Mouse (Mus musculus): ENCODE data around the gene Nme3. TPM values are rescaled to one million over a fixed set of nuclear protein-coding genes. Genes with fewer than 3 reads are reported as not detected.
A peak's percentile ranks its signal among the peaks of the same experiment; 100 is the strongest.

The Nme3 gene
- polyA plus RNA-seq, 1 experiment from 2014 or later = 74.7 TPM

GRCm38 (mm10) chr17:24886932-24887271 is 9.4 kb upstream of the Nme3 start:
- Histone ChIP-seq H3K27me3 (ENCODE audit: control insufficient read depth, insufficient read depth, low read depth, low read length) (no peaks in the 10 kb centered on the region), H3K27ac (ENCODE audit: low read length) (peak overlapping the region; percentile 43; the same call in 1 of the 2 replicates), H3K4me2 (ENCODE audit: low read depth, low read length) (peak overlapping the region; percentile 67), H3K9me3 (ENCODE audit: control insufficient read depth, low read length) (no peaks in the 10 kb centered on the region), H3K4me3 (ENCODE audit: low read length) (peak overlapping the region; percentile 90), H3K4me1 (replicated peaks; ENCODE audit: control insufficient read depth, insufficient read depth, low read length) (peaks cover 17% of the 10 kb centered on the region), H3K36me3 (ENCODE audit: control insufficient read depth, insufficient read depth, low read length) (peaks cover 20% of the 10 kb centered on the region), H3K9ac (ENCODE audit: low read length) (peak overlapping the region; percentile 87)
- no peak; the same call in 1 of the 2 replicates for ATAC-seq (ENCODE audit: low read depth)
- under 1% methylated on average over 18 of the region's 18 CpGs for WGBS

- Histone ChIP-seq H3K4me1 (replicated peaks; ENCODE audit: control insufficient read depth, insufficient read depth, low read length) (peaks cover 17% of the 10 kb centered on the region), H3K27ac (ENCODE audit: low read length) (no peak overlapping the region), H3K4me3 (ENCODE audit: low read length) (peak overlapping the region; percentile 90), H3K9ac (ENCODE audit: low read length) (peak overlapping the region; percentile 87), H3K36me3 (ENCODE audit: control insufficient read depth, insufficient read depth, low read length) (peaks cover 25% of the 10 kb centered on the region), H3K9me3 (ENCODE audit: control insufficient read depth, low read length) (no peaks in the 10 kb centered on the region), H3K4me2 (ENCODE audit: low read depth, low read length) (peak overlapping the region; percentile 67), H3K27me3 (ENCODE audit: control insufficient read depth, insufficient read depth, low read depth, low read length) (no peaks in the 10 kb centered on the region)
- 59% methylated on average over 18 of the region's 18 CpGs for WGBS
- ATAC-seq (ENCODE audit: low read depth) = no peak
Observed at GRCm38 (mm10) chr17:24887291-24888080, 8.8 kb upstream of the Nme3 start.

- H3K9ac ChIP-seq (ENCODE audit: low read length) = no peak overlapping the region
- H3K36me3 ChIP-seq (ENCODE audit: control insufficient read depth, insufficient read depth, low read length) = peaks cover 30% of the 10 kb centered on the region
- ATAC-seq (ENCODE audit: low read depth) = no peak
- WGBS = 67% methylated on average over 3 of the region's 3 CpGs
- H3K4me2 ChIP-seq (ENCODE audit: low read depth, low read length) = no peak overlapping the region
- no peaks in the 10 kb centered on the region for H3K9me3 ChIP-seq (ENCODE audit: control insufficient read depth, low read length)
- H3K27me3 ChIP-seq (ENCODE audit: control insufficient read depth, insufficient read depth, low read depth, low read length) = no peaks in the 10 kb centered on the region
- H3K27ac ChIP-seq (ENCODE audit: low read length) = no peak overlapping the region
- H3K4me3 ChIP-seq (ENCODE audit: low read length) = no peak overlapping the region
- peaks cover 18% of the 10 kb centered on the region for H3K4me1 ChIP-seq (replicated peaks; ENCODE audit: control insufficient read depth, insufficient read depth, low read length)
Observed at GRCm38 (mm10) chr17:24888862-24889261, 7.4 kb upstream of the Nme3 start.

GRCm38 (mm10) chr17:24890151-24891092 is 5.9 kb upstream of the Nme3 start:
- H3K36me3 ChIP-seq (ENCODE audit: control insufficient read depth, insufficient read depth, low read length) = peaks cover 30% of the 10 kb centered on the region
- H3K9me3 ChIP-seq (ENCODE audit: control insufficient read depth, low read length) = no peaks in the 10 kb centered on the region
- no peak overlapping the region for H3K9ac ChIP-seq (ENCODE audit: low read length)
- 76% methylated on average over 19 of the region's 19 CpGs for WGBS
- no peak overlapping the region for H3K4me2 ChIP-seq (ENCODE audit: low read depth, low read length)
- H3K27me3 ChIP-seq (ENCODE audit: control insufficient read depth, insufficient read depth, low read depth, low read length) = no peaks in the 10 kb centered on the region
- H3K4me3 ChIP-seq (ENCODE audit: low read length) = no peak overlapping the region
- no peak overlapping the region for H3K27ac ChIP-seq (ENCODE audit: low read length)
- no peak for ATAC-seq (ENCODE audit: low read depth)
- H3K4me1 ChIP-seq (replicated peaks; ENCODE audit: control insufficient read depth, insufficient read depth, low read length) = peaks cover 21% of the 10 kb centered on the region

- Histone ChIP-seq H3K27me3 (ENCODE audit: control insufficient read depth, insufficient read depth, low read depth, low read length) (no peaks in the 10 kb centered on the region), H3K4me2 (ENCODE audit: low read depth, low read length) (no peak overlapping the region), H3K9ac (ENCODE audit: low read length) (no peak overlapping the region), H3K9me3 (ENCODE audit: control insufficient read depth, low read length) (no peaks in the 10 kb centered on the region), H3K4me1 (replicated peaks; ENCODE audit: control insufficient read depth, insufficient read depth, low read length) (peaks cover 23% of the 10 kb centered on the region), H3K36me3 (ENCODE audit: control insufficient read depth, insufficient read depth, low read length) (peaks cover 30% of the 10 kb centered on the region), H3K4me3 (ENCODE audit: low read length) (no peak overlapping the region), H3K27ac (ENCODE audit: low read length) (no peak overlapping the region)
- 78% methylated on average over 13 of the region's 13 CpGs for WGBS
- no peak for ATAC-seq (ENCODE audit: low read depth)
Observed at GRCm38 (mm10) chr17:24891321-24891720, 5.0 kb upstream of the Nme3 start.

- Histone ChIP-seq H3K4me1 (replicated peaks; ENCODE audit: control insufficient read depth, insufficient read depth, low read length) (peaks cover 25% of the 10 kb centered on the region), H3K36me3 (ENCODE audit: control insufficient read depth, insufficient read depth, low read length) (peaks cover 30% of the 10 kb centered on the region), H3K9ac (ENCODE audit: low read length) (no peak overlapping the region), H3K4me3 (ENCODE audit: low read length) (no peak overlapping the region), H3K27ac (ENCODE audit: low read length) (no peak overlapping the region), H3K9me3 (ENCODE audit: control insufficient read depth, low read length) (no peaks in the 10 kb centered on the region), H3K4me2 (ENCODE audit: low read depth, low read length) (no peak overlapping the region), H3K27me3 (ENCODE audit: control insufficient read depth, insufficient read depth, low read depth, low read length) (no peaks in the 10 kb centered on the region)
- WGBS = 85% methylated on average over 12 of the region's 12 CpGs
- no peak for ATAC-seq (ENCODE audit: low read depth)
Observed at GRCm38 (mm10) chr17:24892785-24893184, 3.5 kb upstream of the Nme3 start.

GRCm38 (mm10) chr17:24893276-24893675 is 3.0 kb upstream of the Nme3 start:
- WGBS = 88% methylated on average over 2 of the region's 2 CpGs
- Histone ChIP-seq H3K27ac (ENCODE audit: low read length) (no peak overlapping the region), H3K36me3 (ENCODE audit: control insufficient read depth, insufficient read depth, low read length) (peaks cover 30% of the 10 kb centered on the region), H3K9ac (ENCODE audit: low read length) (no peak overlapping the region), H3K4me3 (ENCODE audit: low read length) (no peak overlapping the region), H3K4me1 (replicated peaks; ENCODE audit: control insufficient read depth, insufficient read depth, low read length) (peaks cover 21% of the 10 kb centered on the region), H3K27me3 (ENCODE audit: control insufficient read depth, insufficient read depth, low read depth, low read length) (no peaks in the 10 kb centered on the region), H3K4me2 (ENCODE audit: low read depth, low read length) (no peak overlapping the region), H3K9me3 (ENCODE audit: control insufficient read depth, low read length) (no peaks in the 10 kb centered on the region)
- ATAC-seq (ENCODE audit: low read depth) = no peak

GRCm38 (mm10) chr17:24894061-24894994 is 2.0 kb upstream of the Nme3 start:
- whole genome bisulfite sequencing = 9% methylated on average over 31 of the region's 31 CpGs
- ATAC-seq (ENCODE audit: low read depth) = peak; percentile 6
- Histone ChIP-seq H3K9ac (ENCODE audit: low read length) (peak overlapping the region; percentile 96), H3K4me1 (replicated peaks; ENCODE audit: control insufficient read depth, insufficient read depth, low read length) (peaks cover 21% of the 10 kb centered on the region), H3K4me3 (ENCODE audit: low read length) (peak overlapping the region; percentile 61), H3K36me3 (ENCODE audit: control insufficient read depth, insufficient read depth, low read length) (peaks cover 35% of the 10 kb centered on the region), H3K27ac (ENCODE audit: low read length) (peak overlapping the region; percentile 86), H3K4me2 (ENCODE audit: low read depth, low read length) (peak overlapping the region; percentile 97), H3K9me3 (ENCODE audit: control insufficient read depth, low read length) (no peaks in the 10 kb centered on the region), H3K27me3 (ENCODE audit: control insufficient read depth, insufficient read depth, low read depth, low read length) (no peaks in the 10 kb centered on the region)

All from lung, embryonic 16.5 days (tissue).